Mouse (Mus musculus): ENCODE data around the gene Spam1.

DNA sequence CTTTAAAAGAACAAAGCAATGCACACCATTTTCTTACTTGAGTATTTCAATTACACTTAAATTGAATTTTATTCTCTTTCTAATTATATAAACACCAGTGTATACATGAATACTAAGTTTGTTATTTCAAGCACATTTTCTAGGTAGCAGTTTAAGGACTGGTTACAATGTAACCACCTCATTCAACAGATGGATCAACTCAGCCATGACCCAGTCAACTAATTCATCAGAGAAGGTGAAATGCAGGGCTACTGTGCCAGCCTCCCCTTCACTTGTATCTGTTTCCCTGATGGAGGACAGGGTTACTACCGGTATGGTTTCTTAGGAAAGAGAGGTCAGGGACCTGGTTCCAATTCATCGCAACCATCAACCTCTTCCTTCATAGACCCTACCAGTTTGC lies 24.7 kb upstream of the Spam1 start:
- TF ChIP-seq CTCF (IDR thresholded peaks at IDR 0.05; ENCODE audit: low read depth, low read length) (no peak), POLR2A (IDR thresholded peaks at IDR 0.05; ENCODE audit: borderline replicate concordance, low read depth, low read length) (no peak)
